Mouse (Mus musculus) C2C12 (cell line): Measurements from ENCODE around the gene Zfp781. TPM values are rescaled to one million over a fixed set of nuclear protein-coding genes. Genes with fewer than 3 reads are reported as not detected.
"Not testable (repeated sequence)": the region's sequence is repeated elsewhere in the genome, so short reads cannot be mapped to it uniquely, and the experiment has no call there.

Source experiments
- H3K27me3 ChIP-seq: one replicate; pipeline ENCODE4 v1.6.1; 2011; ENCODE audit not compliant: control insufficient read depth, insufficient read depth, insufficient read length
- H3K36me3 ChIP-seq: one replicate; pipeline ENCODE4 v1.6.1; 2011; ENCODE audit not compliant: control insufficient read depth, insufficient read depth
- H3K4me3 ChIP-seq: one replicate; pipeline ENCODE4 v1.5.1; 2011; ENCODE audit warnings: mild to moderate bottlenecking, control low read depth; ENCODE audit not compliant: poor library complexity, insufficient read depth, severe bottlenecking
- H3K79me2 ChIP-seq: one replicate; pipeline ENCODE4 v1.6.1; 2011; ENCODE audit not compliant: control insufficient read depth, insufficient read depth
- H3K79me3 ChIP-seq: one replicate; pipeline ENCODE4 v1.6.1; 2011; ENCODE audit warnings: low read depth, control low read depth
- H3ac ChIP-seq: one replicate; pipeline ENCODE3; 2011; ENCODE audit warnings: low read depth; ENCODE audit not compliant: control insufficient read depth, insufficient read length
- long read RNA-seq, 2 experiments: library from polyadenylated mRNA; unstranded; transcript quantifications; one replicate each; pipeline ENCODE4 v2.0.0; 2019 to 2020
- polyA plus RNA-seq: library from polyadenylated mRNA; unstranded; fragments of >200 nt; fragmentation: generic; extraction: Trizol; gene quantifications from one replicate; pipeline ENCODE4 v1.2.1, GENCODE M21; 2012; ENCODE audit warnings: missing spikeins

Zfp781 gene
- polyA plus RNA-seq: 0.69 TPM
- long read RNA-seq, experiment 1, full-length matches to known transcripts: 1 of 2 reads
- long read RNA-seq, experiment 1, partial matches to known transcripts: 0 of 2 reads
- long read RNA-seq, experiment 1, other reads (novel, unspliced or antisense): 1 of 2 reads
- long read RNA-seq, experiment 2, partial matches to known transcripts: 0 of 28 reads
- long read RNA-seq, experiment 2, other reads (novel, unspliced or antisense): 28 of 28 reads

DNA sequence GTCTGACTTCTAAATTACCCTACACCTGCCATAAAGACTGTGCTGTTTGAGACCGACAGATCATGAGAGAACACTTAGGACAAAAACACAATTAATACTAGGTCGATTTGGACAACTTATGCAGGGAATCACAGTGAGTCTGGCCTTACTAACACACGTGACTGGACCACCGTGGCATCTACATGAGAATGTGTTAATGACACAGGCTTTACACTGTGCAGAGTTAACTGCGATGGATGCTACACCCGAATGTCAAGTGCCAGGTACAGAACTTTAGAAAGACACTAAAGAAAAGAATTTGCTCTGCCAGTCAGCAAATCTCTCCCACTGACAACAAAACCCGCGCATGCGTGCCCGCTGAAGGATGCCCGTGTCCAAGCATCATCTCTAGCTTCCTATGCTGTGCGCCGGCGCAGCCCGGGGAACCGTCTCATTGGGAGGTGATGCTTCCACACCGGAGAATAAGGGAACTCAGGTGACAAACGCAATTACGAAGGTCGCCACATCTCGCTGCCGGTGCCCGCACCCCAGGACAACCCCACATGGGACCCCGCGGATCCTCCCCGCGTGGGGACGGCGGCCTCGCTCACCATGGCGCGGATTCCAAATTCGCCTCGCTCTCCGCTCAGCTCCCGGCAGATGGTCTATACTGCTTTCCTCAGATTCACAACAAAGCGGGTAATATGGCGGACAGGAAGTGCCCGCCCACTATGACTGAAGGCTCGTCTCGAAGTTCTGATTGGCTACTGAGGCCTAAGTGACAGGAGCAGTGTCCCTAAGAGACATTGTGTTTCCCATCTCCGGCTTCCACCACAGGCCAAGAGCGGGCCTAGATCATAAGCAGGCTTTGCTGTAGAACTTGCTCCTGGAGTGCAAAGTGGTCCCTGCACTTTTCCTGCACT is at the start of gene Zfp781:
TSS of gene Zfp781 (minus strand) at position 639 of the 902 bp plus-strand sequence.
- not testable (repeated sequence) for H3K79me2 ChIP-seq, H3K4me3 ChIP-seq, H3K79me3 ChIP-seq

DNA sequence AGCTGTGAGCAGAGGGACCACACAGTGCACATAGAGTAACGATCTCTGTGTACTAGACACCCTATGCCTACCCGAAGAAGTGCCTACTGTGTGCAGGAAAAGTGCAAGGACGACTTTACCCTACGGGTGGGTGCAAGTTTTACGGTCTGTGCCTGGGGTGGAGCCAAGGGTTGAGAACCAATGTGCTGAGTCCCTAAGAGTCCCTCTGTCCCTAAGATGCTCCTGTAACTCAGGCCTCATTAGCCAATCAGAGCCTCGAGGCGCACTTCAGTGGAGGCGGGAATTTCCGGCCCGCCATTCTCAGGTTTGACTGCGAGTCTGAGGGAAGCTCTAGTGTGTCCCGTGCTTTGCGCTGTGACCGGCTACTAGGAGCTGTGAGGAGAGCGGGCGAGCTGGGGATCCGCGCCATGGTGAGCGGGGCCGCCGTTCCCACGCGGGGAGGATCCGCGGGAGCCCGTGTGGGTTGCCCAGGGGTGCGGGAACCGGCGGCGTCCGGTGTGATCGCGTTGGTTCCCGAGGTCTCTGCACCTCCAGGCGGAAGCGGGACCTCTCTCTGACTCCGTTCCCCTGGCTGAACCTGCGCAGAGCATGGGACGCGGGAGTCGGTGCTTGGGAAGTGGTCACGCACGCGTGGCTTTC is 48.2 kb upstream of the Zfp781 start:
- H3K27me3 ChIP-seq, H3K36me3 ChIP-seq, H3K79me2 ChIP-seq, H3ac ChIP-seq, H3K79me3 ChIP-seq, H3K4me3 ChIP-seq: not testable (repeated sequence)

More for the DNA sequence above, at the start of gene Zfp781:
- not testable (repeated sequence) for H3ac ChIP-seq, H3K27me3 ChIP-seq, H3K36me3 ChIP-seq

DNA sequence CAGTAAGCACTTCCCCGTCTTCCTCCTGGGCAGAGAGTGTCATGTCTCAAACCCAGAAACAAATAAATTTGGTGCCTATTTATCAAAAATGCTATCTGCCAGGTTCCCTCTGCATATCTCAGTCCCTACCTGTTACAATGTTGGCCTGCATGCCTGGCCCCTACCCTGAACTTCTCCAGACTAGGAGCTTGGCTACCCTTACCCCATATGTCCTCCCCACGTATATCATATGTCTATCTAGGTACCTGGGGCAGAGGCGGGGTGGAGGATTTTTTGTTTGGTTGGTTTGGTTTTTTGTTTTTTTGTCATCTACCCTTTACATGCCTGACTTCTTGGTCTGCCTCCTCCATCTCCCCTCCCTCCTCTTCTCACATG is 451 bp upstream of the Zfp781 start:
- not testable (repeated sequence) for H3K79me3 ChIP-seq, H3K27me3 ChIP-seq, H3ac ChIP-seq, H3K4me3 ChIP-seq, H3K79me2 ChIP-seq, H3K36me3 ChIP-seq

DNA sequence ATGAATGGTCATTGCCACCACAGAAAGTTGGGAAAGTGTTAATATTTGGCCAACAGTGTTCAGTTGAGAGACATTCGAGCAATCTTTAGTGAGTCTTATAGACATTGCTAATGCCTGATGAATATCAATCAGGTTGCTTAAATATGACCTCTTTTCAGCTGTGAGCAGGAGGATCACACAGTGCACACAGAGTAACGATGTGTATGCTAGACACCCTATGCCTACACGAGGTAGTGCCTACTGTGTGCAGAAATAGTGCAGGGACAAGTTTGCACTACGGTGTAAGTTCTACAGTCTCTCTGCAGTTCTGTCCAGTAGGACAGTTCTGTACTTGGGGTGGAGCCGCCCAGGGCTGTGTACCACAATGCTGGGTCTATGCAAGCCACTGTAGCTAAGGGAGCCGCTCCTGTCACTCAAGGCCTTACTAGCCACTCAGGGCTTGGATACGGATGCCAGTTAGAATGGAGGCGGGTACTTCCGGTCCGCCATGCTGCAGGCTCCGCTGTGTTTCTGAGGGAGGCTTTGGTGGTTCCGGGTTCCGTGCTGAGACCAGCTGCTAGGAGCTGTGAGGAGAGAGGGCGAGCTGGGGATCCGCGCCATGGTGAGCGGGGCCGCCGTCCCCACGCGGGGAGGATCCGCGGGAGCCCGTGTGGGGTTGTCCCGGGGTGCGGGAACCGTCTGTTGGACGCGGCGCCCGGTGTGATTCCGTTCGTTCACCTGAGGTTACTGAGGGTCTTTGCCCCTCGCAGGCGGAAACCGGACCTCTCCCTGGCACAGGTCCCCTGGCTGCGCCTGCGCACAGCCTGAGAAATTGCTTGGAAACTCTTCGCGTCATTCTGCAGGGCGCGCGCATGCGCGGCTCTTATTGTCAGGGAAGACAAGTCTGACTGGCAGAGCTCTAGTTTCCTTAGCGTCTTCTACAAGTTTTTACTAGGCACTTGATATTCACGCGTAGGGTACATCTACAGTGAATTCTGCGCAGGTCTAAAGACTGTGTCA is 66.6 kb downstream of the Zfp781 start, which contains the start of gene Gm32687:
TSS of gene Gm32687 (plus strand) at position 526 of the 999 bp plus-strand sequence.
- not testable (repeated sequence) for H3K4me3 ChIP-seq, H3K27me3 ChIP-seq, H3ac ChIP-seq, H3K36me3 ChIP-seq, H3K79me3 ChIP-seq, H3K79me2 ChIP-seq

Other genes with a start within 250 kb of the Zfp781 start
- gene Zfp433, start 225.7 kb downstream of the Zfp781 start, polyA plus RNA-seq: 0.94 TPM
- gene Gm3055, start 159.3 kb downstream of the Zfp781 start, polyA plus RNA-seq: 0.61 TPM
- gene Gm4767, start 118.3 kb downstream of the Zfp781 start, polyA plus RNA-seq: not detected
- gene Gm32687, start 66.5 kb downstream of the Zfp781 start, polyA plus RNA-seq: not detected
- 1.0 TPM for gene Zfp873, start 117.6 kb upstream of the Zfp781 start, polyA plus RNA-seq
- gene BC024063, start 152.9 kb upstream of the Zfp781 start, polyA plus RNA-seq: 0.75 TPM
- gene AU041133, start 197.5 kb upstream of the Zfp781 start, polyA plus RNA-seq: 0.55 TPM